Mouse (Mus musculus): ENCODE results near the gene Hist1h2br. TPM values are rescaled to one million over a fixed set of nuclear protein-coding genes. Genes with fewer than 3 reads are reported as not detected.
"Not testable (repeated sequence)": the region's sequence is repeated elsewhere in the genome, so short reads cannot be mapped to it uniquely, and the experiment has no call there.

Gene Hist1h2br
- total RNA-seq, 2 experiments from 2014 or later, result 294 to 322 TPM

- peak; percentile 97 for ATAC-seq (ENCODE audit: poor library complexity, severe bottlenecking)
These were observed 7.0 kb downstream of the Hist1h2br start for GRCm38 (mm10) chr13:21840508-21840907.

GRCm38 (mm10) chr13:21846356-21846755 lies 12.8 kb downstream of the Hist1h2br start:
- peak; percentile 87 for ATAC-seq (ENCODE audit: poor library complexity, severe bottlenecking)

- no peak for ATAC-seq (ENCODE audit: poor library complexity, severe bottlenecking)
These were observed 14.3 kb downstream of the Hist1h2br start for GRCm38 (mm10) chr13:21847883-21848282.

GRCm38 (mm10) chr13:21850696-21851095 lies 17.2 kb downstream of the Hist1h2br start:
- not testable (repeated sequence) for ATAC-seq (ENCODE audit: poor library complexity, severe bottlenecking)

GRCm38 (mm10) chr13:21852215-21852945 lies 18.8 kb downstream of the Hist1h2br start:
- peak; percentile 41 for ATAC-seq (ENCODE audit: poor library complexity, severe bottlenecking)

GRCm38 (mm10) chr13:21855146-21855545 lies 21.6 kb downstream of the Hist1h2br start:
- peak; percentile 45; the same call in 1 of the 2 replicates for ATAC-seq (ENCODE audit: poor library complexity, severe bottlenecking)

- ATAC-seq (ENCODE audit: poor library complexity, severe bottlenecking), result no peak
These were observed 22.2 kb downstream of the Hist1h2br start for GRCm38 (mm10) chr13:21855698-21856162.

- no peak for ATAC-seq (ENCODE audit: poor library complexity, severe bottlenecking)
These were observed 28.1 kb downstream of the Hist1h2br start for GRCm38 (mm10) chr13:21861608-21862007.

- ATAC-seq (ENCODE audit: poor library complexity, severe bottlenecking), result not testable (repeated sequence)
These were observed 32.0 kb downstream of the Hist1h2br start for GRCm38 (mm10) chr13:21865503-21865902.

GRCm38 (mm10) chr13:21880735-21881134 lies 47.2 kb downstream of the Hist1h2br start:
- ATAC-seq (ENCODE audit: poor library complexity, severe bottlenecking), result no peak

GRCm38 (mm10) chr13:21881878-21882669 lies 48.5 kb downstream of the Hist1h2br start:
- 0 out of 2 replicates have a peak, but pooled peaks have one; percentile 35 for ATAC-seq (ENCODE audit: poor library complexity, severe bottlenecking)

- peak; percentile 38 for ATAC-seq (ENCODE audit: poor library complexity, severe bottlenecking)
These were observed 49.3 kb downstream of the Hist1h2br start for GRCm38 (mm10) chr13:21882760-21883405.

- ATAC-seq (ENCODE audit: poor library complexity, severe bottlenecking), result no peak
These were observed 49.9 kb downstream of the Hist1h2br start for GRCm38 (mm10) chr13:21883407-21883806.

- no peak for ATAC-seq (ENCODE audit: poor library complexity, severe bottlenecking)
These were observed 51.0 kb downstream of the Hist1h2br start for GRCm38 (mm10) chr13:21884586-21884985.

Other genes starting within 250 kb of the Hist1h2br start
- gene Olfr1362, start 219.7 kb upstream of the Hist1h2br start, total RNA-seq (2015), result not detected in 2 replicates
- gene Olfr1362, start 219.7 kb upstream of the Hist1h2br start, total RNA-seq (2017), result not detected in 2 replicates
- gene Olfr11, start 191.2 kb upstream of the Hist1h2br start, total RNA-seq (2015), result not detected in 2 replicates
- not detected in 2 replicates for gene Olfr11, start 191.2 kb upstream of the Hist1h2br start, total RNA-seq (2017)
- not detected in 2 replicates for gene Olfr1361, start 170.4 kb upstream of the Hist1h2br start, total RNA-seq (2015)
- gene Olfr1361, start 170.4 kb upstream of the Hist1h2br start, total RNA-seq (2017), result not detected in 2 replicates
- gene Olfr1360, start 156.3 kb upstream of the Hist1h2br start, total RNA-seq (2015), result not detected in 2 replicates
- gene Olfr1360, start 156.3 kb upstream of the Hist1h2br start, total RNA-seq (2017), result not detected in 2 replicates
- not detected in 2 replicates for gene Olfr1359, start 135.6 kb upstream of the Hist1h2br start, total RNA-seq (2015)
- gene Olfr1359, start 135.6 kb upstream of the Hist1h2br start, total RNA-seq (2017), result not detected in 2 replicates
- gene Hist1h2bl, start 117.6 kb upstream of the Hist1h2br start, total RNA-seq (2015), result 262 and 280 TPM in 2 replicates
- 409 and 426 TPM in 2 replicates for gene Hist1h2bl, start 117.6 kb upstream of the Hist1h2br start, total RNA-seq (2017)
- 5.0 and 7.6 TPM in 2 replicates for gene Hist1h2ai, start 117.3 kb upstream of the Hist1h2br start, total RNA-seq (2015)
- 3,924 and 4,338 TPM in 2 replicates for gene Hist1h2ai, start 117.3 kb upstream of the Hist1h2br start, total RNA-seq (2017)
- gene Hist1h3h, start 116.1 kb upstream of the Hist1h2br start, total RNA-seq (2015), result 37.0 and 141 TPM in 2 replicates
- 82.6 and 194 TPM in 2 replicates for gene Hist1h3h, start 116.1 kb upstream of the Hist1h2br start, total RNA-seq (2017)
- gene Hist1h2bm, start 111.7 kb upstream of the Hist1h2br start, total RNA-seq (2015), result 139 and 162 TPM in 2 replicates
- 615 and 635 TPM in 2 replicates for gene Hist1h2bm, start 111.7 kb upstream of the Hist1h2br start, total RNA-seq (2017)
- gene Hist1h4j, start 98.7 kb upstream of the Hist1h2br start, total RNA-seq (2015), result 5.8 and 10.7 TPM in 2 replicates
- 595 and 644 TPM in 2 replicates for gene Hist1h4j, start 98.7 kb upstream of the Hist1h2br start, total RNA-seq (2017)
- gene Hist1h4k, start 83.2 kb upstream of the Hist1h2br start, total RNA-seq (2015), result 97.3 and 158 TPM in 2 replicates
- gene Hist1h4k, start 83.2 kb upstream of the Hist1h2br start, total RNA-seq (2017), result 2,083 and 3,751 TPM in 2 replicates
- gene Hist1h2ak, start 79.9 kb upstream of the Hist1h2br start, total RNA-seq (2015), result 141 and 258 TPM in 2 replicates
- gene Hist1h2ak, start 79.9 kb upstream of the Hist1h2br start, total RNA-seq (2017), result 1,551 and 1,637 TPM in 2 replicates
- 318 and 331 TPM in 2 replicates for gene Hist1h2bn, start 79.6 kb upstream of the Hist1h2br start, total RNA-seq (2015)
- gene Hist1h2bn, start 79.6 kb upstream of the Hist1h2br start, total RNA-seq (2017), result 1,434 and 1,651 TPM in 2 replicates
- gene Hist1h1b, start 53.1 kb upstream of the Hist1h2br start, total RNA-seq (2015), result 792 and 803 TPM in 2 replicates
- 2,001 and 2,565 TPM in 2 replicates for gene Hist1h1b, start 53.1 kb upstream of the Hist1h2br start, total RNA-seq (2017)
- gene Hist1h3i, start 50.4 kb upstream of the Hist1h2br start, total RNA-seq (2015), result 290 and 369 TPM in 2 replicates
- gene Hist1h3i, start 50.4 kb upstream of the Hist1h2br start, total RNA-seq (2017), result 211 and 245 TPM in 2 replicates
- 5.6 TPM in 1 of 2 replicates, not detected in the other for gene Hist1h2an, start 46.5 kb upstream of the Hist1h2br start, total RNA-seq (2015)
- gene Hist1h2an, start 46.5 kb upstream of the Hist1h2br start, total RNA-seq (2017), result 740 and 806 TPM in 2 replicates
- 15.3 and 29.2 TPM in 2 replicates for gene Hist1h2bp, start 46.3 kb upstream of the Hist1h2br start, total RNA-seq (2015)
- gene Hist1h2bp, start 46.3 kb upstream of the Hist1h2br start, total RNA-seq (2017), result 50.7 and 60.8 TPM in 2 replicates
- gene Hist1h2bq, start 23.5 kb upstream of the Hist1h2br start, total RNA-seq (2015), result 340 and 370 TPM in 2 replicates
- 37.2 and 71.4 TPM in 2 replicates for gene Hist1h2bq, start 23.5 kb upstream of the Hist1h2br start, total RNA-seq (2017)
- gene Hist1h2ao, start 23.3 kb upstream of the Hist1h2br start, total RNA-seq (2015), result 149 and 256 TPM in 2 replicates
- gene Hist1h2ao, start 23.3 kb upstream of the Hist1h2br start, total RNA-seq (2017), result 2,161 and 2,311 TPM in 2 replicates
- gene Hist1h4m, start 22.0 kb upstream of the Hist1h2br start, total RNA-seq (2015), result 67.9 and 71.7 TPM in 2 replicates
- gene Hist1h4m, start 22.0 kb upstream of the Hist1h2br start, total RNA-seq (2017), result 1,995 and 3,050 TPM in 2 replicates
- 60.0 and 63.1 TPM in 2 replicates for gene Hist1h4n, start 1.5 kb upstream of the Hist1h2br start, total RNA-seq (2015)
- 1,683 and 2,067 TPM in 2 replicates for gene Hist1h4n, start 1.5 kb upstream of the Hist1h2br start, total RNA-seq (2017)
- gene Hist1h2ap, start 236 bp upstream of the Hist1h2br start, total RNA-seq (2015), result 111 and 142 TPM in 2 replicates
- gene Hist1h2ap, start 236 bp upstream of the Hist1h2br start, total RNA-seq (2017), result 857 and 1,070 TPM in 2 replicates
- gene Zfp184, start 111.4 kb downstream of the Hist1h2br start, total RNA-seq (2015), result 0.23 and 0.36 TPM in 2 replicates
- gene Zfp184, start 111.4 kb downstream of the Hist1h2br start, total RNA-seq (2017), result 0.65 TPM in 1 of 2 replicates, not detected in the other
- not detected in 2 replicates for gene Pom121l2, start 147.5 kb downstream of the Hist1h2br start, total RNA-seq (2015)
- not detected in 2 replicates for gene Pom121l2, start 147.5 kb downstream of the Hist1h2br start, total RNA-seq (2017)
- gene Prss16, start 176.0 kb downstream of the Hist1h2br start, total RNA-seq (2015), result 3.7 and 4.3 TPM in 2 replicates
- gene Prss16, start 176.0 kb downstream of the Hist1h2br start, total RNA-seq (2017), result 2.8 and 5.2 TPM in 2 replicates
- 0.91 and 1.1 TPM in 2 replicates for gene Hist1h2ah, start 201.8 kb downstream of the Hist1h2br start, total RNA-seq (2015)
- 48.2 and 145 TPM in 2 replicates for gene Hist1h2ah, start 201.8 kb downstream of the Hist1h2br start, total RNA-seq (2017)
- 78.9 and 108 TPM in 2 replicates for gene Hist1h2bk, start 202.1 kb downstream of the Hist1h2br start, total RNA-seq (2015)
- 1,539 and 1,747 TPM in 2 replicates for gene Hist1h2bk, start 202.1 kb downstream of the Hist1h2br start, total RNA-seq (2017)
- 34.9 and 43.5 TPM in 2 replicates for gene Hist1h4i, start 207.6 kb downstream of the Hist1h2br start, total RNA-seq (2015)
- 115 and 127 TPM in 2 replicates for gene Hist1h4i, start 207.6 kb downstream of the Hist1h2br start, total RNA-seq (2017)
- gene Hist1h2ag, start 209.2 kb downstream of the Hist1h2br start, total RNA-seq (2015), result 43.5 and 58.5 TPM in 2 replicates
- 942 and 986 TPM in 2 replicates for gene Hist1h2ag, start 209.2 kb downstream of the Hist1h2br start, total RNA-seq (2017)
- 57.4 and 58.7 TPM in 2 replicates for gene Hist1h2bj, start 209.5 kb downstream of the Hist1h2br start, total RNA-seq (2015)
- 645 and 753 TPM in 2 replicates for gene Hist1h2bj, start 209.5 kb downstream of the Hist1h2br start, total RNA-seq (2017)